Mouse (Mus musculus): Measurements from ENCODE around the gene Mbd3. TPM values are rescaled to one million over a fixed set of nuclear protein-coding genes. Genes with fewer than 3 reads are reported as not detected.

The Mbd3 gene
- polyA plus RNA-seq, 1 experiment from 2014 or later, result 140 TPM

- peaks cover 76% of the 10 kb centered on the region for H3K4me1 ChIP-seq
- H3K4me2 ChIP-seq, result peak overlapping the region; percentile 73
- peak overlapping the region; percentile 45 for H3K4me3 ChIP-seq
- peak overlapping the region; percentile 72 for H3K9ac ChIP-seq
- H3K27ac ChIP-seq, result peak overlapping the region; percentile 95
- ATAC-seq, result no peak
- peaks cover 12% of the 10 kb centered on the region for H3K9me3 ChIP-seq (replicated peaks)
- peaks cover 95% of the 10 kb centered on the region for H3K36me3 ChIP-seq
- WGBS (ENCODE audit: insufficient replicate concordance), result 71% methylated on average over 8 of the region's 8 CpGs
- no peaks in the 10 kb centered on the region for H3K27me3 ChIP-seq (replicated peaks)
Measured at GRCm38 (mm10) chr10:80421208-80421607, 21.9 kb upstream of the Mbd3 start.

- Histone ChIP-seq H3K4me3 (peak overlapping the region; percentile 45), H3K9ac (peak overlapping the region; percentile 72), H3K36me3 (peaks cover 95% of the 10 kb centered on the region), H3K9me3 (replicated peaks) (peaks cover 8% of the 10 kb centered on the region), H3K4me1 (peaks cover 76% of the 10 kb centered on the region), H3K27me3 (replicated peaks) (no peaks in the 10 kb centered on the region), H3K27ac (peak overlapping the region; percentile 95), H3K4me2 (peak overlapping the region; percentile 73)
- no peak for ATAC-seq
- 81% methylated on average over 10 of the region's 10 CpGs for WGBS (ENCODE audit: insufficient replicate concordance)
Measured at GRCm38 (mm10) chr10:80420729-80421128, 21.4 kb upstream of the Mbd3 start.

- 81% methylated on average over 8 of the region's 8 CpGs for WGBS (ENCODE audit: insufficient replicate concordance)
- H3K4me1 ChIP-seq, result peaks cover 66% of the 10 kb centered on the region
- peak overlapping the region; percentile 73 for H3K4me2 ChIP-seq
- peak overlapping the region; percentile 95 for H3K27ac ChIP-seq
- peaks cover 95% of the 10 kb centered on the region for H3K36me3 ChIP-seq
- peak overlapping the region; percentile 55 for H3K9ac ChIP-seq
- H3K4me3 ChIP-seq, result 0 out of 2 replicates have a peak overlapping the region, but pooled peaks have one; percentile 9
- no peaks in the 10 kb centered on the region for H3K9me3 ChIP-seq (replicated peaks)
- ATAC-seq, result no peak
- no peaks in the 10 kb centered on the region for H3K27me3 ChIP-seq (replicated peaks)
Measured at GRCm38 (mm10) chr10:80419419-80419818, 20.1 kb upstream of the Mbd3 start.

- 77% methylated on average over 3 of the region's 3 CpGs for WGBS (ENCODE audit: insufficient replicate concordance)
- no peak for ATAC-seq
- peaks cover 55% of the 10 kb centered on the region for H3K4me1 ChIP-seq
- no peaks in the 10 kb centered on the region for H3K27me3 ChIP-seq (replicated peaks)
- peak overlapping the region; percentile 55 for H3K9ac ChIP-seq
- no peak overlapping the region for H3K4me3 ChIP-seq
- peak overlapping the region; percentile 95 for H3K27ac ChIP-seq
- peak overlapping the region; percentile 73 for H3K4me2 ChIP-seq
- H3K9me3 ChIP-seq (replicated peaks), result no peaks in the 10 kb centered on the region
- H3K36me3 ChIP-seq, result peaks cover 97% of the 10 kb centered on the region
Measured at GRCm38 (mm10) chr10:80418311-80418710, 19.0 kb upstream of the Mbd3 start.

GRCm38 (mm10) chr10:80417841-80418240 is 18.5 kb upstream of the Mbd3 start:
- 100% methylated on average over 1 of the region's 1 CpGs for WGBS (ENCODE audit: insufficient replicate concordance)
- peak overlapping the region; percentile 95 for H3K27ac ChIP-seq
- H3K4me2 ChIP-seq, result 0 out of 2 replicates have a peak overlapping the region, but pooled peaks have one; percentile 73

GRCm38 (mm10) chr10:80417371-80417770 is 18.0 kb upstream of the Mbd3 start:
- H3K4me1 ChIP-seq, result peaks cover 46% of the 10 kb centered on the region
- no peak overlapping the region for H3K4me3 ChIP-seq
- H3K9ac ChIP-seq, result no peak overlapping the region
- H3K36me3 ChIP-seq, result peaks cover 99% of the 10 kb centered on the region
- 92% methylated on average over 10 of the region's 10 CpGs for WGBS (ENCODE audit: insufficient replicate concordance)
- ATAC-seq, result no peak
- H3K27me3 ChIP-seq (replicated peaks), result no peaks in the 10 kb centered on the region
- no peak overlapping the region; the same call in 1 of the 2 replicates for H3K27ac ChIP-seq
- H3K4me2 ChIP-seq, result no peak overlapping the region
- no peaks in the 10 kb centered on the region for H3K9me3 ChIP-seq (replicated peaks)

More at GRCm38 (mm10) chr10:80417841-80418240, 18.5 kb upstream of the Mbd3 start:
- no peaks in the 10 kb centered on the region for H3K9me3 ChIP-seq (replicated peaks)
- H3K36me3 ChIP-seq, result peaks cover 97% of the 10 kb centered on the region
- H3K4me1 ChIP-seq, result peaks cover 50% of the 10 kb centered on the region
- no peak overlapping the region for H3K9ac ChIP-seq
- no peaks in the 10 kb centered on the region for H3K27me3 ChIP-seq (replicated peaks)
- no peak overlapping the region for H3K4me3 ChIP-seq
- no peak for ATAC-seq

GRCm38 (mm10) chr10:80415566-80415965 is 16.2 kb upstream of the Mbd3 start:
- Histone ChIP-seq H3K36me3 (peaks cover 100% of the 10 kb centered on the region), H3K27ac (peak overlapping the region; percentile 24; the same call in 1 of the 2 replicates), H3K4me3 (no peak overlapping the region), H3K4me2 (no peak overlapping the region), H3K9me3 (replicated peaks) (no peaks in the 10 kb centered on the region), H3K9ac (no peak overlapping the region), H3K4me1 (peaks cover 30% of the 10 kb centered on the region), H3K27me3 (replicated peaks) (no peaks in the 10 kb centered on the region)
- 93% methylated on average over 7 of the region's 7 CpGs for WGBS (ENCODE audit: insufficient replicate concordance)
- ATAC-seq, result no peak

GRCm38 (mm10) chr10:80412656-80413541 is 13.5 kb upstream of the Mbd3 start:
- H3K36me3 ChIP-seq, result peaks cover 94% of the 10 kb centered on the region
- peak overlapping the region; percentile 12; the same call in 1 of the 2 replicates for H3K27ac ChIP-seq
- H3K4me3 ChIP-seq, result no peak overlapping the region
- ATAC-seq, result no peak
- 90% methylated on average over 44 of the region's 44 CpGs for WGBS (ENCODE audit: insufficient replicate concordance)
- H3K27me3 ChIP-seq (replicated peaks), result no peaks in the 10 kb centered on the region
- no peak overlapping the region for H3K9ac ChIP-seq
- H3K4me2 ChIP-seq, result no peak overlapping the region
- H3K9me3 ChIP-seq (replicated peaks), result no peaks in the 10 kb centered on the region
- peaks cover 21% of the 10 kb centered on the region for H3K4me1 ChIP-seq

GRCm38 (mm10) chr10:80407924-80408323 is 8.6 kb upstream of the Mbd3 start:
- Histone ChIP-seq H3K4me2 (peak overlapping the region; percentile 91), H3K4me1 (peaks cover 56% of the 10 kb centered on the region), H3K27me3 (replicated peaks) (no peaks in the 10 kb centered on the region), H3K4me3 (peak overlapping the region; percentile 87; the same call in 1 of the 2 replicates), H3K27ac (peak overlapping the region; percentile 92), H3K36me3 (peaks cover 69% of the 10 kb centered on the region), H3K9me3 (replicated peaks) (no peaks in the 10 kb centered on the region), H3K9ac (peak overlapping the region; percentile 88)
- no peak for ATAC-seq
- WGBS (ENCODE audit: insufficient replicate concordance), result 40% methylated on average over 4 of the region's 4 CpGs

GRCm38 (mm10) chr10:80406684-80407501 is 7.5 kb upstream of the Mbd3 start, which contains the start of gene Uqcr11:
Uqcr11 (minus strand) TSS chr10:80406830.
- peaks cover 56% of the 10 kb centered on the region for H3K4me1 ChIP-seq
- WGBS (ENCODE audit: insufficient replicate concordance), result 2% methylated on average over 27 of the region's 27 CpGs
- ATAC-seq, result peak; percentile 83

GRCm38 (mm10) chr10:80405481-80406173 is 6.3 kb upstream of the Mbd3 start:
- H3K4me2 ChIP-seq, result peak overlapping the region; percentile 91
- H3K4me1 ChIP-seq, result peaks cover 62% of the 10 kb centered on the region
- peaks cover 65% of the 10 kb centered on the region for H3K36me3 ChIP-seq
- H3K9ac ChIP-seq, result peak overlapping the region; percentile 88
- H3K9me3 ChIP-seq (replicated peaks), result no peaks in the 10 kb centered on the region
- peak overlapping the region; percentile 92 for H3K27ac ChIP-seq
- no peak for ATAC-seq
- H3K27me3 ChIP-seq (replicated peaks), result no peaks in the 10 kb centered on the region
- H3K4me3 ChIP-seq, result peak overlapping the region; percentile 87
- WGBS (ENCODE audit: insufficient replicate concordance), result 42% methylated on average over 10 of the region's 10 CpGs

More at GRCm38 (mm10) chr10:80406684-80407501, 7.5 kb upstream of the Mbd3 start, which contains the start of gene Uqcr11:
- H3K9me3 ChIP-seq (replicated peaks), result no peaks in the 10 kb centered on the region
- peak within 1 kb of the TSS; percentile 92 for H3K27ac ChIP-seq
- peak within 1 kb of the TSS; percentile 91 for H3K4me2 ChIP-seq
- H3K4me3 ChIP-seq, result peak within 1 kb of the TSS; percentile 87
- H3K36me3 ChIP-seq, result peaks cover 68% of the 10 kb centered on the region
- no peaks in the 10 kb centered on the region for H3K27me3 ChIP-seq (replicated peaks)
- peak within 1 kb of the TSS; percentile 88 for H3K9ac ChIP-seq

Measured in liver, embryonic 12.5 days (tissue).